Mouse (Mus musculus): ENCODE measurements around the gene Lepr. TPM values are rescaled to one million over a fixed set of nuclear protein-coding genes. Genes with fewer than 3 reads are reported as not detected.

Lepr gene
- polyA plus RNA-seq (2015; fragmentation: Nextera tagmentation; extraction: Ambion mirVana) = 5.7 and 5.9 TPM in 2 replicates

DNA sequence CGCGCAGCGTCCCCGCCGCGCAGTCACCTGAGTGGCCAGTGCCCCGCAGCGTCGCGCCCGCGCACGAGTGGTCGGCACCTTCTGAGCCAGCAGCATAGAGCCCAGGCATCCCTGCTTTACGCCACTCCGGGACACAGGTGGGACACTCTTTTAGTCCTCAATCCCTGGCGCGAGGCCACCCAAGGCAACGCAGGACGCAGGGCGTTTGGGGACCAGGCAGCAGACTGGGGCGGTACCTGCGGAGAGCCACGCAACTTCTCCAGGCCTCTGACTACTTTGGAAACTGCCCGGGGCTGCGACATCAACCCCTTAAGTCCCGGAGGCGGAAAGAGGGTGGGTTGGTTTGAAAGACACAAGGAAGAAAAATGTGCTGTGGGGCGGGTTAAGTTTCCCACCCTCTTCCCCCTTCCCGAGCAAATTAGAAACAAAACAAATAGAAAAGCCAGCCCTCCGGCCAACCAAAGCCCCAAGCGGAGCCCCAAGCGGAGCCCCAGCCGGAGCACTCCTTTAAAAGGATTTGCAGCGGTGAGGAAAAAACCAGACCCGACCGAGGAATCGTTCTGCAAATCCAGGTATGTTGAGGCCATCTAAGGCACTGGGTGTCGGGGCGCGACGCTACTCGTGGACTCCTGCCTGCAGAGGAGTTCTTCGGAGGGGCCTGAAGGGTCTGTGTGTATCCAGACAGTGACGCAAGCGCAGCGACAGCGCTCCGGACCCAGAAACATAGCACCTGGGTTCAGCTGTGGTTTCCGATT is at the start of gene Lepr:
TSS of gene Lepr (plus strand) at position 38 of the 755 bp plus-strand sequence.

DNA sequence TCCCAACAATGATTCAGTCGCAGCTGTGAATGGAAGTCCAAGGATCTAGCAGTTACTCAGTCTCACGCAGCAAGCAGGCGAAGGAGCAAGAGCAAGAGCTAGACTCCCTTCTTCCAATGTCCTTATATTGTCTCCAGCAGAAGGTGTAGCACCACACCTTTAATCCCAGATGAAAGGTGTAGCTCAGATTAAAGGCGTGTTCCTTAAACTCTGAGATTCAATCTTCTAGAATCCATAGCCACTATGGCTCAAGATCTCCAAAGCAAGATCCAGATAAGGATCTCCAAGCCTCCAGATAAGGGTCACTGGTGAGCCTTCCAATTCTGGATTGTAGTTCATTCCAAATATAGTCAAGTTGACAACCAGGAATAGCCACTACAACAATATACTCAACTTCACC is 126.7 kb downstream of the Lepr start, which contains the start of gene B020004J07Rik:
TSS of gene B020004J07Rik (minus strand) at position 101 of the 400 bp plus-strand sequence.

Other genes with a start within 250 kb of the Lepr start
- 1.9 and 2.1 TPM in 2 replicates for gene Dnajc6, start 220.8 kb upstream of the Lepr start, polyA plus RNA-seq (2015; fragmentation: Nextera tagmentation; extraction: Ambion mirVana)
- 111 and 114 TPM in 2 replicates for gene Leprot, start 69.7 kb upstream of the Lepr start, polyA plus RNA-seq (2015; fragmentation: Nextera tagmentation; extraction: Ambion mirVana)
- gene B020004J07Rik, start 126.6 kb downstream of the Lepr start, polyA plus RNA-seq (2015; fragmentation: Nextera tagmentation; extraction: Ambion mirVana) = not detected in 2 replicates
- gene C130073F10Rik, start 176.4 kb downstream of the Lepr start, polyA plus RNA-seq (2015; fragmentation: Nextera tagmentation; extraction: Ambion mirVana) = not detected in 2 replicates
- not detected in 2 replicates for gene Gm12800, start 191.7 kb downstream of the Lepr start, polyA plus RNA-seq (2015; fragmentation: Nextera tagmentation; extraction: Ambion mirVana)
- gene Gm12794, start 223.0 kb downstream of the Lepr start, polyA plus RNA-seq (2015; fragmentation: Nextera tagmentation; extraction: Ambion mirVana) = not detected in 2 replicates

Data from urinary bladder, postnatal 0 days (tissue).